Mouse (Mus musculus): ENCODE measurements around the gene Slc52a3. TPM values are rescaled to one million over a fixed set of nuclear protein-coding genes. Genes with fewer than 3 reads are reported as not detected.

The Slc52a3 gene
- total and polyA plus RNA-seq, 3 experiments = 14.8 to 17.0 TPM; not detected in 1

DNA sequence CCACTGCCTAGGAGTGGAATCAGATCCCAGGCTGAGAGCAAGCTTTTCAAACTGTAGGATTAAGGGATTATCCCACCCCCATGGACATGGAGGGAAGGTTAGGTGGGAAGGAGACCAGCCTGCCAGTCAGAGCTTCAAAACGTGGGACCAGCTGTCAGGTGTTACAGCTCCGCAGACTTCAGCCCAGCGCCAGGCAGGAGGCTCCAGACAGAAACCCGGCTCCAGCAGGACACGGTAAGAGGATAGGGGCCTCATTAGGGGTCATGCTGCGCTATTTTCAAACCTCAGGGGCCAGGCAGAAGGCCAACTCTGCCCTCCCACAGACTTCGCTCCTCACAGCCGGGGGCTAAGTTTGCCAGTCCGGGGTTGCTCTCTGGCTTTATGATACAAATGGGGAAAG is 32.3 kb upstream of the Slc52a3 start:
- Histone ChIP-seq H3K36me3 (ENCODE audit: control insufficient read depth in 1 of 2, insufficient read depth in 2 of 2, low read length in 2 of 2) (peaks cover 0 to 2% of the 10 kb centered on the region in 2 experiments; a peak in 1 of 4 replicates), H3K4me1 (ENCODE audit: control insufficient read depth in 1 of 2, insufficient read depth in 2 of 2, low read length in 2 of 2) (peaks cover 0 to 7% of the 10 kb centered on the region in 2 experiments; a peak in 1 of 4 replicates), H3K27ac (ENCODE audit: control insufficient read depth, low read depth, low read length) (no peak overlapping the region), H3K27me3 (ENCODE audit: control insufficient read depth in 1 of 2, insufficient read depth in 2 of 2, low read length in 2 of 2) (no peaks in the 10 kb centered on the region), H3K9me3 (replicated peaks; ENCODE audit: insufficient read depth, low read length) (no peaks in the 10 kb centered on the region), H3K79me2 (ENCODE audit: control insufficient read depth, insufficient read depth, low read length, poor library complexity) (no peaks in the 10 kb centered on the region), H3K4me3 (ENCODE audit: control insufficient read depth in 1 of 2, insufficient read depth in 1 of 2, low read depth in 2 of 2, low read length in 2 of 2) (no peak overlapping the region), H3K9ac (ENCODE audit: control insufficient read depth, low read depth, low read length, poor library complexity, severe bottlenecking) (no peak overlapping the region)
- DNase-seq (ENCODE audit: low read depth, low spot score) = no peak
- TF ChIP-seq GABPA (IDR thresholded peaks at IDR 0.05; ENCODE audit: low read depth, low read length) = no peak
- TF ChIP-seq MAFK (IDR thresholded peaks at IDR 0.05; ENCODE audit: borderline replicate concordance, low read depth, low read length) = no peak
- no peak for TF ChIP-seq ELF1 (IDR thresholded peaks at IDR 0.05; ENCODE audit: low read depth, low read length)
- TF ChIP-seq ZNF384 (IDR thresholded peaks at IDR 0.05; ENCODE audit: low read depth, low read length) = no peak
- TF ChIP-seq MYB (IDR thresholded peaks at IDR 0.05; ENCODE audit: low read depth, low read length) = no peak

DNA sequence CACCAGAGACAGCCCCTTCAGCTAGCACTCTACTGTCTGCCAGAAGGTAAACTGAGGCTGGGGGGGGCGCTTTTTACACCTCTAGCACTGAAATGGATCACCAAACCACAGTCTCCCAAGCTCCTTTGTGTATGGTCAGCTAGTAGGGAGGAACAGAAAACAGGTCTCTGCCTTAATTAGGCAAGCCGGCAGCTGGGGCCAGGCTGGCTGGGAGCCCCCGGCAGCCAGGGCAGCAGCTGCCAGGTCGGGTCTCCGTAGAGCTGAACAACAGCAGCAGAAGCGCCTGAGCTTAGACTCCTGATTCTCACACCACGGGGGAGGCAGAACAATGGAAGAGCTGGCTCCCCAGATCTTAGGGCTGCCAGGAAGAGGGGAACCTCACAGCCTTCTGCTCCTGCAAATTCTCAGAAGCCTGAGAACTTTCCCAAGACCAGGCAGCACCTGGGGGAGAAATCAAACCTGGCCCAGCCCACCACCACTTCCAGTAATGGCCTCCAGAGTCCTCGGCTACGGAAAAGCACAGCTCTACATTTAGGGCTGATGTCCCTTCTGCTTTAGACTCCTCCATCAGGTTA is 29.0 kb upstream of the Slc52a3 start:
- Histone ChIP-seq H3K79me2 (ENCODE audit: control insufficient read depth, insufficient read depth, low read length, poor library complexity) (no peaks in the 10 kb centered on the region), H3K9me3 (replicated peaks; ENCODE audit: insufficient read depth, low read length) (no peaks in the 10 kb centered on the region), H3K4me1 (ENCODE audit: control insufficient read depth in 1 of 2, insufficient read depth in 2 of 2, low read length in 2 of 2) (peaks cover 0 to 7% of the 10 kb centered on the region in 2 experiments; a peak in 1 of 4 replicates), H3K36me3 (ENCODE audit: control insufficient read depth in 1 of 2, insufficient read depth in 2 of 2, low read length in 2 of 2) (peaks cover 0 to 2% of the 10 kb centered on the region in 2 experiments; a peak in 1 of 4 replicates), H3K9ac (ENCODE audit: control insufficient read depth, low read depth, low read length, poor library complexity, severe bottlenecking) (no peak overlapping the region), H3K27me3 (ENCODE audit: control insufficient read depth in 1 of 2, insufficient read depth in 2 of 2, low read length in 2 of 2) (no peaks in the 10 kb centered on the region), H3K27ac (ENCODE audit: control insufficient read depth, low read depth, low read length) (no peak overlapping the region), H3K4me3 (ENCODE audit: control insufficient read depth in 1 of 2, insufficient read depth in 1 of 2, low read depth in 2 of 2, low read length in 2 of 2) (no peak overlapping the region)
- TF ChIP-seq ETS1 (IDR thresholded peaks at IDR 0.05; ENCODE audit: low read depth, low read length) (no peak), USF1 (IDR thresholded peaks at IDR 0.05; ENCODE audit: low read depth, low read length) (no peak), TBP (IDR thresholded peaks at IDR 0.05; ENCODE audit: low read depth, low read length) (no peak), POLR2AphosphoS2 (IDR thresholded peaks at IDR 0.05; ENCODE audit: low read length) (no peak), SIN3A (IDR thresholded peaks at IDR 0.05; ENCODE audit: low read length) (no peak), USF2 (IDR thresholded peaks at IDR 0.05; ENCODE audit: borderline replicate concordance in 1 of 2, insufficient read depth in 1 of 2, low read depth in 1 of 2, low read length in 2 of 2) (no peak), MAX (IDR thresholded peaks at IDR 0.05; ENCODE audit: low read length) (no peak), MEF2A (IDR thresholded peaks at IDR 0.05; ENCODE audit: extremely low read depth, insufficient replicate concordance, low read depth, low read length, poor library complexity, severe bottlenecking) (no peak), MYC (IDR thresholded peaks at IDR 0.05; ENCODE audit: low read depth, low read length) (no peak), MXI1 (IDR thresholded peaks at IDR 0.05; ENCODE audit: low read depth, low read length) (no peak), BHLHE40 (IDR thresholded peaks at IDR 0.05; ENCODE audit: borderline replicate concordance, low read depth, low read length) (no peak), ZMIZ1 (IDR thresholded peaks at IDR 0.05; ENCODE audit: low read depth, low read length) (no peak), JUND (IDR thresholded peaks at IDR 0.05; ENCODE audit: low read depth, low read length) (no peak), NRF1 (IDR thresholded peaks at IDR 0.05; ENCODE audit: insufficient read depth, low read depth, low read length, poor library complexity, severe bottlenecking) (no peak), ZNF384 (IDR thresholded peaks at IDR 0.05; ENCODE audit: low read depth, low read length) (no peak), TCF12 (IDR thresholded peaks at IDR 0.05; ENCODE audit: low read depth, low read length) (no peak), GATA1 (IDR thresholded peaks at IDR 0.05; ENCODE audit: low read depth, low read length) (no peak)
- no peak for DNase-seq (ENCODE audit: low read depth, low spot score)
